Comparison of ENCODE assay signal across 8 mouse cellular contexts in the genomic region with DNA sequence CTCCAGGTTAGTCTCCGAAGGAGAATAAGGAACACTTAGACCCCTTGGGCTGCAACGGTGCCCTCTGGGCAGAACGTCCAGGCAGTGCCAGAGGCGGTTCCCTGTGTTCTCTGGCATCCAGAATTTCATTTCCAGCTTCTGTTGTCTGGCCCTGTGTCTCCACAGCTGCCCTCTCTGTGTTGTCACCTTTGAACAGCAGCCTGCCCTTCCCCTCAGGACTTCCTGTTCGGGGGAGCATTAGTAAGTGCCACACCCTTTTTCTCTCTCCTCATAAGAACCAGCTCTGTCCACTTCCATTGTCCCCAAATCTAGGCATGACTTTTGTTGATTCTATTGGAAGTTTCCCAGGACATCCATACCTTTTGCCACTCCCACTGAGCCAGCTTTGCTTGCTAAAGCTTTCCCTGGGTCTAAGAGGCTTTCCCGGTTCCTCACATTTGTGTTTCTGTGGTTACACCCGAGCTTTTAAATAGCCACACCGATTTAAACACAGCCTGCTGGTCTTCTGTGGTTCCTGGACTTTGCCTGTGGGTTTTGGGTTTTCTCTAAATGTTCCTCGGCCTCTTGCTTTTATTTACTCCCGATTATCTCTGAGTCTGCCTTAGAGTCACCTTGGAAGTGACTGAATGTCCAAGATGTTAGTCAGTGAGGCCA. TPM values are rescaled to one million over a fixed set of nuclear protein-coding genes. Genes with fewer than 3 reads are reported as not detected.
DNase-seq lines count a peak whose midpoint lies in the region; ATAC-seq and TF ChIP-seq lines count a peak whose summit lies in the region.

No protein-coding gene starts in this region.

- no peaks in the 10 kb centered on the region for H3K27me3 ChIP-seq in CH12.LX (replicated peaks)
- no peaks in the 10 kb centered on the region for H3K27me3 ChIP-seq in lung, embryonic 14.5 days (ENCODE audit: insufficient read depth, low read length)

- in situ Hi-C loops in CH12.LX (cut with MboI; ENCODE audit: low pct_ligation_motif_present, low pct_unique_long_range_greater_than_20kb, low sequenced_read_pairs): no loop called here

- intact Hi-C loops in gastrocnemius, postnatal 14 days (cut with DNase I; ENCODE audit: low total_unique reads): no loop called here

- H3K36me3 ChIP-seq in CH12.LX (replicated peaks in 1 of 2; ENCODE audit: control insufficient read depth in 1 of 2, insufficient read depth in 1 of 2, low read length in 1 of 2): peaks cover 0 to 24% of the 10 kb centered on the region in 2 experiments
- H3K36me3 ChIP-seq in lung, embryonic 14.5 days (ENCODE audit: insufficient read depth): peaks cover 6% of the 10 kb centered on the region; the same call in 1 of the 2 replicates

- TF ChIP-seq EP300 in CH12.LX (IDR thresholded peaks at IDR 0.05; ENCODE audit: low read length): peak; percentile 39; the same call in 1 of the 2 replicates

- H3K9me3 ChIP-seq in CH12.LX (replicated peaks; ENCODE audit: low read length): no peaks in the 10 kb centered on the region
- no peaks in the 10 kb centered on the region for H3K9me3 ChIP-seq in lung, embryonic 14.5 days (ENCODE audit: low read depth, low read length)

- ATAC-seq in lung, embryonic 14.5 days (ENCODE audit: insufficient read depth): no peak

- peak; percentile 24 for DNase-seq in gastrocnemius, postnatal 25 days
- DNase-seq in gastrocnemius, postnatal 14 days: no peak
- DNase-seq in CH12.LX (ENCODE audit: extremely low read depth): no peak
- DNase-seq in heart, postnatal 4 days: peak; percentile 23
- DNase-seq in lung, embryonic 14.5 days: no peak
- DNase-seq in adrenal gland, adult 8-10 months: no peak
- DNase-seq in left cerebral cortex, adult 18-20 months (ENCODE audit: low spot score in 2 of 2): no peak
- DNase-seq in right cerebral cortex, adult 2 months (ENCODE audit: low spot score in 2 of 2): no peak

- TF ChIP-seq POLR2A in CH12.LX (IDR thresholded peaks at IDR 0.05; ENCODE audit: low read depth, low read length): no peak

- no peak overlapping the region for H3K27ac ChIP-seq in CH12.LX (ENCODE audit: insufficient read depth, low read depth)
- peak overlapping the region; percentile 65 for H3K27ac ChIP-seq in lung, embryonic 14.5 days (ENCODE audit: low read depth)

- TF ChIP-seq RAD21 in CH12.LX (IDR thresholded peaks at IDR 0.05; ENCODE audit: low read depth, low read length): no peak

- 50% methylated on average over 10 of the region's 10 CpGs for WGBS in lung, embryonic 14.5 days

- dilution Hi-C loops in CH12.LX (cut with MboI; ENCODE audit: extremely low pct_ligation_motif_present, extremely low pct_unique_long_range_greater_than_20kb, low sequenced_read_pairs): no loop called here

- TF ChIP-seq CTCF in CH12.LX (conservative IDR thresholded peaks at IDR 0.05 in 1 of 2, IDR thresholded peaks at IDR 0.05 in 1 of 2; ENCODE audit: low read depth in 2 of 2, low read length in 2 of 2): no peak
- no peak for TF ChIP-seq CTCF in lung, embryonic 14.5 days (IDR thresholded peaks at IDR 0.05; ENCODE audit: low read depth)

- H3K4me2 ChIP-seq in CH12.LX (ENCODE audit: insufficient read depth, low read depth, poor library complexity, severe bottlenecking): peak overlapping the region; percentile 51
- H3K4me2 ChIP-seq in lung, embryonic 14.5 days: peak overlapping the region; percentile 25; the same call in 1 of the 2 replicates

- H3K9ac ChIP-seq in CH12.LX (ENCODE audit: insufficient read depth, low read depth): peak overlapping the region; percentile 16; the same call in 1 of the 2 replicates
- no peak overlapping the region for H3K9ac ChIP-seq in lung, embryonic 14.5 days

- H3K79me2 ChIP-seq in CH12.LX (replicated peaks; ENCODE audit: control insufficient read depth, extremely low read depth, insufficient read depth, poor library complexity, severe bottlenecking): peaks cover 19% of the 10 kb centered on the region

- H3K4me3 ChIP-seq in CH12.LX (replicated peaks in 1 of 3; ENCODE audit: low read depth in 2 of 3, low read length in 2 of 3, poor library complexity in 1 of 3): no peak overlapping the region
- H3K4me3 ChIP-seq in lung, embryonic 14.5 days (ENCODE audit: low read depth, low read length): no peak overlapping the region

- peaks cover 6 to 61% of the 10 kb centered on the region in 2 experiments for H3K4me1 ChIP-seq in CH12.LX (ENCODE audit: control insufficient read depth in 1 of 2, insufficient read depth in 2 of 2)
- H3K4me1 ChIP-seq in lung, embryonic 14.5 days (ENCODE audit: insufficient read depth): peaks cover 33% of the 10 kb centered on the region

TF ChIP-seq in CH12.LX, 34 proteins besides CTCF, POLR2A, EP300 and RAD21:
- TF ChIP-seq MEF2A (IDR thresholded peaks at IDR 0.05; ENCODE audit: borderline replicate concordance, low read depth, low read length): peak; percentile 52; the same call in 1 of the 2 replicates
- peak; percentile 51; the same call in 1 of the 2 replicates for TF ChIP-seq ELF1 (IDR thresholded peaks at IDR 0.05; ENCODE audit: low read depth, low read length)
- no peak for TF ChIP-seq USF2 (conservative IDR thresholded peaks at IDR 0.05; ENCODE audit: low read depth, low read length)
- peak; percentile 69; the same call in 1 of the 2 replicates for TF ChIP-seq IRF4 (IDR thresholded peaks at IDR 0.05; ENCODE audit: low read depth, low read length)
- no peak for TF ChIP-seq UBTF (IDR thresholded peaks at IDR 0.05; ENCODE audit: low read depth, low read length)

RNA-seq across cellular contexts. Expression of a gene that starts 6.5 kb away (rescaled TPM):
- 1 to 10 TPM; 6.1 to 7.1 TPM for total RNA-seq in gastrocnemius, postnatal 25 days (2021)
- total RNA-seq in gastrocnemius, postnatal 14 days (2021): 10 to 100 TPM in 1 of 2 experiments, 1 to 10 TPM in 1; 8.7 to 11.7 TPM
- total RNA-seq in CH12.LX (2012; rRNA removed) (9.9 and 10.3 TPM in 2 replicates), CH12.LX (2014; rRNA removed) (5.5 and 6.0 TPM in 2 replicates)
- polyA plus RNA-seq in CH12.LX (2012; ENCODE audit: insufficient read length, low read depth): 12.9 and 15.4 TPM in 2 replicates
- 10 to 100 TPM; 24.7 to 27.2 TPM for total RNA-seq in heart, postnatal 4 days (2021)
- polyA plus RNA-seq in lung, embryonic 14.5 days (2014; fragmentation: Nextera tagmentation; extraction: Ambion mirVana): 21.5 TPM in 2 replicates
- 1,000 to 10,000 TPM; 1,088 to 1,472 (median 1,425) TPM for total RNA-seq in adrenal gland, adult 8-10 months (2022)
- 10 to 100 TPM; 87.3 to 92.1 TPM for total RNA-seq in left cerebral cortex, adult 18-20 months (2021)

Comparison
In these comparisons a context has a peak if more than half of its experiments do, and no peak if none do; other contexts are left out.
1. DNase-seq: peak in gastrocnemius, postnatal 25 days (single experiment) and heart, postnatal 4 days (single experiment); none in gastrocnemius, postnatal 14 days (single experiment), CH12.LX (single experiment), lung, embryonic 14.5 days (single experiment), adrenal gland, adult 8-10 months (single experiment), left cerebral cortex, adult 18-20 months (0 of 2) and right cerebral cortex, adult 2 months (0 of 2).
2. RNA of a gene that starts 6.5 kb away (total RNA-seq): 1,088 to 1,472 TPM in adrenal gland, adult 8-10 months; 87.3 to 92.1 TPM in left cerebral cortex, adult 18-20 months, 24.7 to 27.2 TPM in heart, postnatal 4 days, 8.7 to 11.7 TPM in gastrocnemius, postnatal 14 days, 5.5 to 10.3 TPM in CH12.LX and 6.1 to 7.1 TPM in gastrocnemius, postnatal 25 days; every median in the first group is over 10 times any median in the second.